Mouse (Mus musculus) heart, adult 2 months (tissue): Measurements from ENCODE around the gene Apod.

Experiments used
- CTCF ChIP-seq: fragments of 200-600 bp; IDR thresholded peaks from 2 replicates; pipeline ENCODE4 v1.8.1; 2022; ENCODE audit warnings: antibody characterized with exemption, mild to moderate bottlenecking, moderate library complexity
- EP300 ChIP-seq: fragments of 200-500 bp; IDR thresholded peaks from 2 replicates; pipeline ENCODE4 v1.6.1; 2011; ENCODE audit warnings: low read depth, low read length, control low read depth; ENCODE audit not compliant: insufficient read depth

GRCm38 (mm10) chr16:31354341-31355329 is 40.0 kb upstream of the Apod start:
- peak; percentile 95 for TF ChIP-seq CTCF
- TF ChIP-seq EP300 = peak; percentile 77; the same call in 1 of the 2 replicates
